Mouse (Mus musculus) kidney, adult 2 months (tissue): ENCODE results near the gene Kcnq2. TPM values are rescaled to one million over a fixed set of nuclear protein-coding genes. Genes with fewer than 3 reads are reported as not detected.
A peak's percentile ranks its signal among the peaks of the same experiment; 100 is the strongest.

Source experiments
- DNase-seq: peaks from one replicate; pipeline ENCODE4 v3.0.0; 2021
- H3K27ac ChIP-seq: fragments of 200-500 bp; 2 replicates; pipeline ENCODE4 v1.5.1; 2012; ENCODE audit warnings: low read depth, low read length, control low read depth, inconsistent platforms; ENCODE audit not compliant: insufficient read depth
- H3K27me3 ChIP-seq: fragments of 200-500 bp; replicated peaks from 2 replicates; pipeline ENCODE4 v1.6.1; 2012; ENCODE audit warnings: mild to moderate bottlenecking, moderate library complexity, low read length, inconsistent platforms; ENCODE audit not compliant: control insufficient read depth, insufficient read depth
- H3K36me3 ChIP-seq: fragments of 200-500 bp; 2 replicates; pipeline ENCODE4 v1.6.1; 2012; ENCODE audit warnings: mild to moderate bottlenecking, moderate library complexity, low read length, inconsistent platforms; ENCODE audit not compliant: control insufficient read depth, insufficient read depth
- H3K4me1 ChIP-seq: fragments of 200-500 bp; 2 replicates; pipeline ENCODE4 v1.6.1; 2011; ENCODE audit warnings: low read length; ENCODE audit not compliant: control insufficient read depth, insufficient read depth
- H3K4me3 ChIP-seq: fragments of 200-500 bp; 2 replicates; pipeline ENCODE4 v1.5.1; 2011; ENCODE audit warnings: mild to moderate bottlenecking, low read depth, low read length, control low read depth; ENCODE audit not compliant: insufficient read depth
- CTCF ChIP-seq: fragments of 200-500 bp; conservative IDR thresholded peaks from 2 replicates; pipeline ENCODE4 v1.5.1; 2011; ENCODE audit warnings: low read depth, mild to moderate bottlenecking, control low read depth, low read length, moderate library complexity, mixed read lengths; ENCODE audit not compliant: insufficient read depth, insufficient read length
- POLR2A ChIP-seq: fragments of 200-500 bp; IDR thresholded peaks from one replicate; pipeline ENCODE4 v1.6.1; 2011; ENCODE audit warnings: low read depth, low read length, control low read depth
- WGBS: fragments of 180-500 bp; shearing (Covaris S2); methylation state at CpG from one replicate; pipeline ENCODE4 v1.1.7; 2018; 5-methylcytosine and 5-hydroxymethylcytosine counted together
- polyA plus RNA-seq: library from polyadenylated mRNA; depleted of rRNA; stranded (reverse); fragments of >200 nt; gene quantifications from 2 replicates; pipeline ENCODE4 v1.2.3, GENCODE M21; 2012

Gene Kcnq2
- polyA plus RNA-seq, 1 experiment, result 0.31 TPM

DNA sequence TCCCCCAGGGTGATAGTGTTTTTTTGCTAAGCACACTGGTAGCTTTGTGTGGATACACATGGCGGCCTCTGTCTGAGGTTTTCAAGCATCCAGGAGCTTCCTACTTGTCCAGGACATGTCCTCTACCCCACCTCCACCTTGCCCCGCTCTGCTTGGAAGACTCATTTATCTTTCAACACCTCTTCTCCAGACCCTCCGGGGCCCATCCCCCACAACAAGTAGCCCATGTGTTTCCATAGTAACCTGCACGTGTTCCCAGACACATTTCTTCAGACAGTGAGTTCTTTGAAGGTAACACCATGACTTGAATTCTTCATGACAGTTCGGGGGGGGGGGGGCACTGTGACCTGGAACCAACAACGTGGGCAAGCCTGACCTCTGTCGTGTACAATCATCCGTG, 77.8 kb downstream of the Kcnq2 start:
- no peaks in the 10 kb centered on the region for H3K36me3 ChIP-seq
- TF ChIP-seq POLR2A, result no peak
- TF ChIP-seq CTCF, result no peak
- 41% methylated on average over 8 of the region's 8 CpGs for WGBS
- no peaks in the 10 kb centered on the region for H3K27me3 ChIP-seq
- H3K4me1 ChIP-seq, result no peaks in the 10 kb centered on the region
- no peak overlapping the region for H3K27ac ChIP-seq
- H3K4me3 ChIP-seq, result no peak overlapping the region
- DNase-seq, result no peak

GRCm38 (mm10) chr2:181052171-181052570, 82.9 kb downstream of the Kcnq2 start:
- no peaks in the 10 kb centered on the region for H3K4me1 ChIP-seq
- TF ChIP-seq POLR2A (no peak), CTCF (no peak)
- no peak overlapping the region for H3K27ac ChIP-seq
- H3K36me3 ChIP-seq, result no peaks in the 10 kb centered on the region
- no peaks in the 10 kb centered on the region for H3K27me3 ChIP-seq
- WGBS, result 95% methylated on average over 1 of the region's 1 CpGs
- DNase-seq, result no peak
- no peak overlapping the region for H3K4me3 ChIP-seq

- WGBS, result 72% methylated on average over 9 of the region's 9 CpGs
- H3K4me1 ChIP-seq, result peaks cover 5% of the 10 kb centered on the region
- no peak for DNase-seq
- no peaks in the 10 kb centered on the region for H3K27me3 ChIP-seq
- H3K27ac ChIP-seq, result no peak overlapping the region
- H3K36me3 ChIP-seq, result no peaks in the 10 kb centered on the region
- H3K4me3 ChIP-seq, result no peak overlapping the region
- TF ChIP-seq POLR2A (no peak), CTCF (no peak)
Observed at GRCm38 (mm10) chr2:181048986-181049385, 86.1 kb downstream of the Kcnq2 start.

- Histone ChIP-seq H3K27ac (no peak overlapping the region), H3K4me1 (peaks cover 8% of the 10 kb centered on the region), H3K27me3 (no peaks in the 10 kb centered on the region), H3K36me3 (no peaks in the 10 kb centered on the region), H3K4me3 (no peak overlapping the region)
- TF ChIP-seq POLR2A, result no peak
- WGBS, result 49% methylated on average over 7 of the region's 7 CpGs
- DNase-seq, result peak; percentile 43
Observed at GRCm38 (mm10) chr2:181048252-181048945, 86.7 kb downstream of the Kcnq2 start.

- WGBS, result 31% methylated on average over 3 of the region's 3 CpGs
- TF ChIP-seq CTCF, result no peak
- peak; percentile 18 for DNase-seq
- Histone ChIP-seq H3K27me3 (no peaks in the 10 kb centered on the region), H3K27ac (peak overlapping the region; percentile 68), H3K4me1 (peaks cover 14% of the 10 kb centered on the region), H3K4me3 (no peak overlapping the region), H3K36me3 (no peaks in the 10 kb centered on the region)
Observed at GRCm38 (mm10) chr2:181044001-181044400, 91.1 kb downstream of the Kcnq2 start.

GRCm38 (mm10) chr2:181043437-181043836, 91.7 kb downstream of the Kcnq2 start, which contains the start of gene Chrna4:
Gene Chrna4, minus strand, starts transcription at chr2:181043546.
- no peaks in the 10 kb centered on the region for H3K36me3 ChIP-seq
- peak; percentile 92 for DNase-seq
- H3K27ac ChIP-seq, result peak within 1 kb of the TSS; percentile 70
- 32% methylated on average over 3 of the region's 3 CpGs for WGBS
- peaks cover 14% of the 10 kb centered on the region for H3K4me1 ChIP-seq
- no peaks in the 10 kb centered on the region for H3K27me3 ChIP-seq
- peak within 1 kb of the TSS; percentile 9; the same call in 1 of the 2 replicates for H3K4me3 ChIP-seq
- TF ChIP-seq CTCF, result no peak

DNA sequence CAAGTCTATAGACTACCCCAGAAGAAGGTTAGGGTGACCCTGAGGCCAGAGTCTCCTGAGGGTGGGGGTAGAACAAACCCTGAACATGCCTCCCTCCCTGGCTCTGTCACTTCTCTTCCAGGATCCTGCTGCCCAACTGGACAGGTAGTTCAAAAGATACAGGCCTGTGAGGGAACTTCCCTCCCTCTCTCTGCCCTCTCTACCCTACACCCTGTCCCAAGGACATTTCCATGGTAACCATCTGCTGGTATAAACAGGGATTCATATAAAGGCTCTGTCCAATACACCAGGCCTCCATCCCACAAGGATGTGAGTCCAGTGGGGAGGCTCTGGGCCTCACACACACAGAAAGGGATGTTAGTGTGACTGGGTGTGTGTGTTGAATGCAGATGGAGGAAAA, 92.7 kb downstream of the Kcnq2 start:
- Histone ChIP-seq H3K27me3 (no peaks in the 10 kb centered on the region), H3K4me1 (peaks cover 14% of the 10 kb centered on the region), H3K36me3 (no peaks in the 10 kb centered on the region), H3K4me3 (no peak overlapping the region), H3K27ac (peak overlapping the region; percentile 70)
- TF ChIP-seq POLR2A, result no peak
- no peak for TF ChIP-seq CTCF
- no peak for DNase-seq

GRCm38 (mm10) chr2:181041941-181042340, 93.2 kb downstream of the Kcnq2 start:
- WGBS, result 9% methylated on average over 7 of the region's 7 CpGs
- peak; percentile 92 for DNase-seq
- no peaks in the 10 kb centered on the region for H3K36me3 ChIP-seq
- no peak overlapping the region for H3K4me3 ChIP-seq
- H3K4me1 ChIP-seq, result peaks cover 14% of the 10 kb centered on the region
- H3K27me3 ChIP-seq, result no peaks in the 10 kb centered on the region
- peak overlapping the region; percentile 70 for H3K27ac ChIP-seq
- TF ChIP-seq POLR2A (no peak), CTCF (no peak)
